Comparison of ENCODE assay signal across 11 mouse cellular contexts in genomic region chr7:35718421-35719178, GRCm38 (mm10). TPM values are rescaled to one million over a fixed set of nuclear protein-coding genes. Genes with fewer than 3 reads are reported as not detected.
A peak's percentile ranks its signal among the peaks of the same experiment; 100 is the strongest.
DNase-seq lines count a peak whose midpoint lies in the region; ATAC-seq and TF ChIP-seq lines count a peak whose summit lies in the region.
"Had no signal": no experiment of that assay in that cellular context is flagged by ENCODE, and none has a peak within 500 bp of the region (broad histone marks: within the 10 kb centered on the region; RNA-seq: fewer than 3 reads in every experiment).

No protein-coding gene starts in this region.

- no peak overlapping the region for H3K4me3 ChIP-seq in embryonic fibroblast, embryonic 13.5 days (ENCODE audit: insufficient read depth, low read length)
- H3K4me3 ChIP-seq in intestine, embryonic 15.5 days (replicated peaks), result no peak overlapping the region
- H3K4me3 ChIP-seq: erythroblast, embryonic 14.5 days; myocyte had no signal

- no peak for TF ChIP-seq POLR2A in embryonic fibroblast, embryonic 13.5 days (IDR thresholded peaks at IDR 0.05; ENCODE audit: low read depth, low read length)

- H3K9ac ChIP-seq in intestine, embryonic 15.5 days, result no peak overlapping the region
- H3K9ac ChIP-seq: hindbrain, embryonic 14.5 days had no signal

- ATAC-seq in intestine, embryonic 15.5 days, result no peak

- H3K9me3 ChIP-seq in intestine, embryonic 15.5 days, result no peaks in the 10 kb centered on the region

- H3K27ac ChIP-seq in embryonic fibroblast, embryonic 13.5 days (ENCODE audit: insufficient read depth, low read length), result no peak overlapping the region
- H3K27ac ChIP-seq in intestine, embryonic 15.5 days, result no peak overlapping the region
- H3K27ac ChIP-seq: hindbrain, embryonic 14.5 days had no signal

- H3K4me2 ChIP-seq in intestine, embryonic 15.5 days (replicated peaks), result no peak overlapping the region
- H3K4me2 ChIP-seq: hindbrain, embryonic 14.5 days had no signal

- no peaks in the 10 kb centered on the region for H3K27me3 ChIP-seq in intestine, embryonic 15.5 days (replicated peaks)

- intact Hi-C loops in left cerebral cortex, postnatal 4 days (cut with DNase I), result no loop called here

- no peaks in the 10 kb centered on the region for H3K4me1 ChIP-seq in embryonic fibroblast, embryonic 13.5 days (ENCODE audit: control insufficient read depth, insufficient read depth, low read length)
- H3K4me1 ChIP-seq in intestine, embryonic 15.5 days (replicated peaks), result no peaks in the 10 kb centered on the region

- peak; percentile 38; the same call in 1 of the 2 replicates for TF ChIP-seq CTCF in embryonic fibroblast, embryonic 13.5 days (IDR thresholded peaks at IDR 0.05; ENCODE audit: borderline replicate concordance, insufficient read depth, low read length)

- peak; percentile 26 for DNase-seq in left cerebral cortex, postnatal 4 days
- DNase-seq in left cerebral cortex, adult 11 months (ENCODE audit: low spot score), result no peak
- peak; percentile 40 for DNase-seq in A20 (ENCODE audit: low read depth, low spot score)
- DNase-seq in CD4-positive, CD25-positive, alpha-beta regulatory T cell, adult 2 months (ENCODE audit: low read depth, low spot score), result peak; percentile 39
- no peak for DNase-seq in kidney, adult 8-10 months
- DNase-seq: cerebellum, adult 9-10 months had no signal

- 88% methylated on average over 8 of the region's 8 CpGs for WGBS in intestine, embryonic 15.5 days

- no peaks in the 10 kb centered on the region; the same call in 1 of the 2 replicates for H3K36me3 ChIP-seq in intestine, embryonic 15.5 days

RNA-seq across cellular contexts. Expression of gene Dpy19l3, which starts 35.7 kb away (rescaled TPM):
- 10 to 100 TPM; 61.0 to 65.0 TPM for total RNA-seq in left cerebral cortex, postnatal 4 days (2021)
- 60.8 and 68.5 TPM in 2 replicates for polyA plus RNA-seq in embryonic fibroblast, embryonic 13.5 days (2011; ENCODE audit: insufficient read length, low read depth, missing spikeins)
- polyA plus RNA-seq in intestine, embryonic 15.5 days (2015; fragmentation: Nextera tagmentation; extraction: Ambion mirVana), result 15.6 and 17.5 TPM in 2 replicates

Comparison
In these comparisons a context has a peak if more than half of its experiments do, and no peak if none do; other contexts are left out.
1. DNase-seq: peak in left cerebral cortex, postnatal 4 days (single experiment), A20 (single experiment) and CD4-positive, CD25-positive, alpha-beta regulatory T cell, adult 2 months (single experiment); none in left cerebral cortex, adult 11 months (single experiment) and kidney, adult 8-10 months (0 of 2).